Mouse (Mus musculus): Measurements from ENCODE around the gene Srsf1. TPM values are rescaled to one million over a fixed set of nuclear protein-coding genes. Genes with fewer than 3 reads are reported as not detected.

Srsf1 gene
- total and polyA plus RNA-seq, 3 experiments: 416 to 812 (median 730) TPM

DNA sequence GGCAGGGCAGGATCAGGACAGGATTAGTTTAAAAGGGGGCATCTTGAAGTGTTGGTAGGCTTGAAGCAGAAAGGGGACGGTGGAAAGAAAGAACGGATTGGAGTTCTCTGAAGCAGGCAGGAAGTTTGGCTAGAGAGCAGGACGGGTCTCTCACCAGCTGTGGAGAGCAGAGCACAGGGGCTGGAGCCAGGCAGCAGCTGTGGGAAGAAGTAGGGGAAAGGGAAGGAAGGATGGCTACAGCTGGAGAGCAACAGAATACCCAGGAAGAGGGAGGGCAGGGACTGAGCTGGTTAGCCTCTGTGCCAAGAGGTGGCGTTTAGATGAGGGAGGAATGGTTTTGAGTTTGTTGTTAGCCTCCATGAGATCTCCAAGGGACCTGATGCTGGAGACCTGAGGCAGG lies 50.0 kb downstream of the Srsf1 start:
- no peak for DNase-seq (ENCODE audit: extremely low read depth)
- TF ChIP-seq NRF1 (IDR thresholded peaks at IDR 0.05; ENCODE audit: low read depth, low read length) (no peak), POLR2A (IDR thresholded peaks at IDR 0.05; ENCODE audit: low read depth, low read length) (no peak), MEF2A (IDR thresholded peaks at IDR 0.05; ENCODE audit: borderline replicate concordance, low read depth, low read length) (no peak), MAZ (IDR thresholded peaks at IDR 0.05; ENCODE audit: low read depth, low read length) (no peak), USF2 (conservative IDR thresholded peaks at IDR 0.05; ENCODE audit: low read depth, low read length) (no peak), MAX (IDR thresholded peaks at IDR 0.05; ENCODE audit: low read length) (no peak), BHLHE40 (IDR thresholded peaks at IDR 0.05; ENCODE audit: low read depth, low read length) (no peak), KAT2A (IDR thresholded peaks at IDR 0.05; ENCODE audit: insufficient replicate concordance, low read length) (no peak), RCOR1 (conservative IDR thresholded peaks at IDR 0.05; ENCODE audit: low read depth, low read length) (no peak), POLR2AphosphoS2 (IDR thresholded peaks at IDR 0.05; ENCODE audit: low read depth, low read length) (no peak), USF1 (IDR thresholded peaks at IDR 0.05; ENCODE audit: low read depth, low read length) (no peak), CTCF (conservative IDR thresholded peaks at IDR 0.05 in 1 of 2, IDR thresholded peaks at IDR 0.05 in 1 of 2; ENCODE audit: low read depth in 2 of 2, low read length in 2 of 2) (no peak), HCFC1 (IDR thresholded peaks at IDR 0.05; ENCODE audit: low read depth, low read length) (no peak), TBP (conservative IDR thresholded peaks at IDR 0.05; ENCODE audit: low read depth, low read length) (no peak), CHD2 (IDR thresholded peaks at IDR 0.05; ENCODE audit: low read length) (no peak), IRF4 (IDR thresholded peaks at IDR 0.05; ENCODE audit: low read depth, low read length) (no peak), SMC3 (IDR thresholded peaks at IDR 0.05; ENCODE audit: low read depth, low read length) (no peak), PAX5 (IDR thresholded peaks at IDR 0.05; ENCODE audit: low read length) (no peak), ETS1 (conservative IDR thresholded peaks at IDR 0.05; ENCODE audit: low read depth, low read length) (no peak), EP300 (IDR thresholded peaks at IDR 0.05; ENCODE audit: low read length) (no peak)
- Histone ChIP-seq H3K36me3 (replicated peaks in 1 of 2; ENCODE audit: control insufficient read depth in 1 of 2, insufficient read depth in 1 of 2, low read length in 1 of 2) (no peaks in the 10 kb centered on the region), H3K79me2 (replicated peaks; ENCODE audit: control insufficient read depth, extremely low read depth, insufficient read depth, poor library complexity, severe bottlenecking) (no peaks in the 10 kb centered on the region), H3K4me1 (ENCODE audit: control insufficient read depth in 1 of 2, insufficient read depth in 2 of 2) (peaks cover 4 to 13% of the 10 kb centered on the region in 2 experiments; a peak in 3 of 4 replicates), H3K27me3 (replicated peaks) (peaks cover 76% of the 10 kb centered on the region), H3K4me3 (replicated peaks in 1 of 3; ENCODE audit: low read depth in 2 of 3, low read length in 2 of 3, poor library complexity in 1 of 3) (no peak overlapping the region), H3K27ac (ENCODE audit: insufficient read depth, low read depth) (no peak overlapping the region), H3K9ac (ENCODE audit: insufficient read depth, low read depth) (no peak overlapping the region), H3K4me2 (ENCODE audit: insufficient read depth, low read depth, poor library complexity, severe bottlenecking) (no peak overlapping the region), H3K9me3 (replicated peaks; ENCODE audit: low read length) (no peaks in the 10 kb centered on the region)
- dilution Hi-C loops (cut with MboI; ENCODE audit: extremely low pct_ligation_motif_present, extremely low pct_unique_long_range_greater_than_20kb, low sequenced_read_pairs) (no loop called here), in situ Hi-C loops (cut with MboI; ENCODE audit: low pct_ligation_motif_present, low pct_unique_long_range_greater_than_20kb, low sequenced_read_pairs) (no loop called here)

DNA sequence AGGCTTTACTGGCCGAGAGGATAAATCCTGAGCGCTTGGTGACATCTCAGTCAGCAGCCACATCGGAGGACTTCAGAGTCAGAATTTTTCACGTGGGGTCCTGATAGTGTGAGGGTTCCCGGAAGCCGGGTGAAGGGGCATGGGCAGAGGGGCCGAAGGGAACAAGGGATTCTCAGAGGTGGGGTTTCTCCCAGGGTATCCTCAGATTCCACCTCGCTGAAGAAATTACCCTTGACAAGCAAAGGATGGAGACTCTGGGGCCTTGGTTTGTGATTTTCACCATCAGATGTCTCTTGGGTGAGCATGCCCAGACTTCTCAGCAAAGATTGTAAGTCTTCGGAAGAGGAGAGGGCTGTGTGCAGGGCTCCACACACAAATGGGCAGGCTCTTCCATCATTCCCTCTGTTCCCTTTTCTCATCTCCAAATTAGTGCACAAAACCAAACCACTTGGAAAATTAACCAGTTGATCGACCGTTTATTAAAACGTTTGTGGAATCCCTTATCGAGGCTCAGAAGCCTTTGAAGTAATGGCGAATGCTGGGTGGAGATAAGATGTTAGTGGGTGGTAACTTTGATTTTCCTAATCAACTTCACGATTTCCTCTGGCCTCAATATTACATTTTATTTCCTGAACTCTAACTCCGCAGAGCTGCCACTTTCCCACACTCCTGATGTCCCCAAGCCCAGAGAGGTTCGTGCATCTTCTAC lies 51.0 kb downstream of the Srsf1 start, which contains the start of gene Cuedc1:
Gene Cuedc1, plus strand, starts transcription at position 38 of the 709 bp plus-strand sequence.
- no peak for DNase-seq (ENCODE audit: extremely low read depth)
- peaks cover 84% of the 10 kb centered on the region for H3K27me3 ChIP-seq (replicated peaks)
- dilution Hi-C loops (cut with MboI; ENCODE audit: extremely low pct_ligation_motif_present, extremely low pct_unique_long_range_greater_than_20kb, low sequenced_read_pairs): no loop called here
- peak within 1 kb of the TSS; percentile 100 for H3K4me2 ChIP-seq (ENCODE audit: insufficient read depth, low read depth, poor library complexity, severe bottlenecking)
- no peaks in the 10 kb centered on the region for H3K9me3 ChIP-seq (replicated peaks; ENCODE audit: low read length)
- peak within 1 kb of the TSS in 2 of 3 experiments; percentile 49 to 63 for H3K4me3 ChIP-seq (replicated peaks in 1 of 3; ENCODE audit: low read depth in 2 of 3, low read length in 2 of 3, poor library complexity in 1 of 3)
- no peaks in the 10 kb centered on the region for H3K79me2 ChIP-seq (replicated peaks; ENCODE audit: control insufficient read depth, extremely low read depth, insufficient read depth, poor library complexity, severe bottlenecking)
- H3K9ac ChIP-seq (ENCODE audit: insufficient read depth, low read depth): no peak within 1 kb of the TSS
- no peaks in the 10 kb centered on the region for H3K36me3 ChIP-seq (replicated peaks in 1 of 2; ENCODE audit: control insufficient read depth in 1 of 2, insufficient read depth in 1 of 2, low read length in 1 of 2)
- H3K4me1 ChIP-seq (ENCODE audit: control insufficient read depth in 1 of 2, insufficient read depth in 2 of 2): peaks cover 8 to 21% of the 10 kb centered on the region in 2 experiments
- in situ Hi-C loops (cut with MboI; ENCODE audit: low pct_ligation_motif_present, low pct_unique_long_range_greater_than_20kb, low sequenced_read_pairs): no loop called here
- TF ChIP-seq SMC3 (IDR thresholded peaks at IDR 0.05; ENCODE audit: low read depth, low read length) (no peak), ELF1 (IDR thresholded peaks at IDR 0.05; ENCODE audit: low read depth, low read length) (no peak)
- no peak within 1 kb of the TSS for H3K27ac ChIP-seq (ENCODE audit: insufficient read depth, low read depth)

All from CH12.LX (cell line).